8 mouse cellular contexts compared by ENCODE assay signal in genomic region chr1:36071611-36072010, GRCm38 (mm10). TPM values are rescaled to one million over a fixed set of nuclear protein-coding genes. Genes with fewer than 3 reads are reported as not detected.
DNase-seq lines count a peak whose midpoint lies in the region; ATAC-seq and TF ChIP-seq lines count a peak whose summit lies in the region.

No protein-coding gene starts in this region.

- H3K27ac ChIP-seq in kidney, postnatal 0 days = no peak overlapping the region
- H3K27ac ChIP-seq in embryonic facial prominence, embryonic 14.5 days (replicated peaks; ENCODE audit: low read depth, low read length) = no peak overlapping the region
- no peak overlapping the region for H3K27ac ChIP-seq in hindbrain, embryonic 15.5 days (replicated peaks)
- H3K27ac ChIP-seq in midbrain, postnatal 0 days (ENCODE audit: low read depth, low read length) = no peak overlapping the region

- H3K9me3 ChIP-seq in kidney, postnatal 0 days (replicated peaks; ENCODE audit: low read length) = no peaks in the 10 kb centered on the region
- H3K9me3 ChIP-seq in embryonic facial prominence, embryonic 14.5 days (ENCODE audit: control insufficient read depth, low read length) = no peaks in the 10 kb centered on the region
- H3K9me3 ChIP-seq in hindbrain, embryonic 15.5 days = no peaks in the 10 kb centered on the region
- no peaks in the 10 kb centered on the region for H3K9me3 ChIP-seq in midbrain, postnatal 0 days (ENCODE audit: low read length)

- DNase-seq in kidney, postnatal 0 days (ENCODE audit: low spot score) = no peak
- no peak for DNase-seq in kidney, postnatal 36 days
- DNase-seq in embryonic facial prominence, embryonic 14.5 days (ENCODE audit: low spot score) = no peak
- DNase-seq in midbrain, postnatal 0 days (ENCODE audit: low spot score) = no peak
- no peak for DNase-seq in T-cell, adult 2 months (ENCODE audit: low spot score)
- DNase-seq in cerebellum, postnatal 4 days (ENCODE audit: low spot score in 2 of 2) = no peak

- H3K27me3 ChIP-seq in kidney, postnatal 0 days (ENCODE audit: insufficient read depth, low read length) = no peaks in the 10 kb centered on the region
- no peaks in the 10 kb centered on the region for H3K27me3 ChIP-seq in embryonic facial prominence, embryonic 14.5 days (replicated peaks; ENCODE audit: control insufficient read depth, insufficient read depth, low read length)
- H3K27me3 ChIP-seq in hindbrain, embryonic 15.5 days = no peaks in the 10 kb centered on the region
- no peaks in the 10 kb centered on the region for H3K27me3 ChIP-seq in midbrain, postnatal 0 days (ENCODE audit: insufficient read depth, low read length)

- peak overlapping the region; percentile 78; the same call in 1 of the 2 replicates for H3K9ac ChIP-seq in kidney, postnatal 0 days (ENCODE audit: low read depth, low read length)
- no peak overlapping the region for H3K9ac ChIP-seq in embryonic facial prominence, embryonic 14.5 days (ENCODE audit: low read depth, low read length)
- no peak overlapping the region for H3K9ac ChIP-seq in hindbrain, embryonic 15.5 days
- H3K9ac ChIP-seq in midbrain, postnatal 0 days (replicated peaks; ENCODE audit: low read length, poor library complexity, severe bottlenecking) = peak overlapping the region; percentile 36; the same call in 1 of the 2 replicates

- no peak for TF ChIP-seq CTCF in kidney, postnatal 0 days (IDR thresholded peaks at IDR 0.05; ENCODE audit: low read depth)
- TF ChIP-seq CTCF in midbrain, postnatal 0 days (IDR thresholded peaks at IDR 0.05) = no peak

- peak overlapping the region; percentile 84 for H3K4me3 ChIP-seq in kidney, postnatal 0 days (replicated peaks; ENCODE audit: low read depth, low read length)
- H3K4me3 ChIP-seq in embryonic facial prominence, embryonic 14.5 days (ENCODE audit: low read depth, low read length) = peak overlapping the region; percentile 89
- H3K4me3 ChIP-seq in hindbrain, embryonic 15.5 days = peak overlapping the region; percentile 95
- peak overlapping the region; percentile 86 for H3K4me3 ChIP-seq in midbrain, postnatal 0 days (ENCODE audit: low read depth, low read length)

- WGBS in kidney, postnatal 0 days = 84% methylated on average over 3 of the region's 3 CpGs
- WGBS in embryonic facial prominence, embryonic 14.5 days = 92% methylated on average over 3 of the region's 3 CpGs
- WGBS in hindbrain, embryonic 15.5 days = 90% methylated on average over 3 of the region's 3 CpGs
- WGBS in midbrain, postnatal 0 days = 90% methylated on average over 3 of the region's 3 CpGs

- H3K4me2 ChIP-seq in kidney, postnatal 0 days (ENCODE audit: low read length) = peak overlapping the region; percentile 94
- peak overlapping the region; percentile 97 for H3K4me2 ChIP-seq in embryonic facial prominence, embryonic 14.5 days (ENCODE audit: low read depth, low read length)
- peak overlapping the region; percentile 86 for H3K4me2 ChIP-seq in hindbrain, embryonic 15.5 days
- H3K4me2 ChIP-seq in midbrain, postnatal 0 days (ENCODE audit: low read depth, low read length, poor library complexity, severe bottlenecking) = peak overlapping the region; percentile 95

- no peaks in the 10 kb centered on the region for H3K36me3 ChIP-seq in kidney, postnatal 0 days (ENCODE audit: insufficient read depth, low read length)
- H3K36me3 ChIP-seq in embryonic facial prominence, embryonic 14.5 days (ENCODE audit: control insufficient read depth, insufficient read depth, low read length) = 0 out of 2 replicates have a peak, but pooled peaks cover 11% of the 10 kb centered on the region
- H3K36me3 ChIP-seq in hindbrain, embryonic 15.5 days = no peaks in the 10 kb centered on the region
- peaks cover 7% of the 10 kb centered on the region; the same call in 1 of the 2 replicates for H3K36me3 ChIP-seq in midbrain, postnatal 0 days (ENCODE audit: insufficient read depth, low read length)

- ATAC-seq in kidney, postnatal 0 days (replicated peaks; ENCODE audit: low FRiP score, low read depth) = no peak
- ATAC-seq in embryonic facial prominence, embryonic 14.5 days (ENCODE audit: low read depth) = no peak
- ATAC-seq in hindbrain, embryonic 15.5 days (ENCODE audit: low FRiP score, low read depth) = no peak
- no peak for ATAC-seq in midbrain, postnatal 0 days (ENCODE audit: low FRiP score)
- ATAC-seq in granulocyte monocyte progenitor cell, adult 5-6 weeks (replicated peaks; ENCODE audit: poor library complexity, severe bottlenecking) = no peak

- H3K4me1 ChIP-seq in kidney, postnatal 0 days (replicated peaks; ENCODE audit: insufficient read depth, low read length) = peaks cover 71% of the 10 kb centered on the region
- peaks cover 42% of the 10 kb centered on the region for H3K4me1 ChIP-seq in embryonic facial prominence, embryonic 14.5 days (ENCODE audit: control insufficient read depth, insufficient read depth, low read length)
- H3K4me1 ChIP-seq in hindbrain, embryonic 15.5 days (replicated peaks) = peaks cover 78% of the 10 kb centered on the region
- peaks cover 27% of the 10 kb centered on the region for H3K4me1 ChIP-seq in midbrain, postnatal 0 days (ENCODE audit: insufficient read depth, low read length)

RNA-seq across cellular contexts. Expression of gene Hs6st1, which starts 3.4 kb away (rescaled TPM):
- 13.7 and 23.6 TPM in 2 replicates for polyA plus RNA-seq in kidney, postnatal 0 days (2015; fragmentation: Nextera tagmentation; extraction: Ambion mirVana)
- polyA plus RNA-seq in embryonic facial prominence, embryonic 14.5 days (2014; fragmentation: Nextera tagmentation; extraction: Ambion mirVana) = 10.1 and 11.5 TPM in 2 replicates
- 31.0 and 31.3 TPM in 2 replicates for polyA plus RNA-seq in hindbrain, embryonic 15.5 days (2015; fragmentation: Nextera tagmentation; extraction: Ambion mirVana)
- total RNA-seq in midbrain, postnatal 0 days (2014; rRNA removed) = 89.8 and 104 TPM in 2 replicates
- 17.3 and 17.4 TPM in 2 replicates for polyA plus RNA-seq in midbrain, postnatal 0 days (2015; fragmentation: Nextera tagmentation; extraction: Ambion mirVana)
- total RNA-seq in granulocyte monocyte progenitor cell, adult 5-6 weeks (2014; fragmentation: Nextera tagmentation) = 10.3 and 11.5 TPM in 2 replicates
- total RNA-seq in granulocyte monocyte progenitor cell, adult 5-6 weeks (2017) = 6.5 and 8.9 TPM in 2 replicates

Comparison
In these comparisons a context has a peak if more than half of its experiments do, and no peak if none do; other contexts are left out.
1. H3K9ac ChIP-seq: peak in kidney, postnatal 0 days (single experiment) and midbrain, postnatal 0 days (single experiment); none in embryonic facial prominence, embryonic 14.5 days (single experiment) and hindbrain, embryonic 15.5 days (single experiment).
2. Peak in every context shown above with its lines, with median percentiles within 50 percentile points of each other: H3K4me2 ChIP-seq and H3K4me3 ChIP-seq.